Mouse (Mus musculus): ENCODE data around the gene Lsamp. TPM values are rescaled to one million over a fixed set of nuclear protein-coding genes. Genes with fewer than 3 reads are reported as not detected.
A peak's percentile ranks its signal among the peaks of the same experiment; 100 is the strongest.

Lsamp gene
- polyA plus RNA-seq, 1 experiment from 2014 or later = 21.5 TPM

- no peak for ATAC-seq (replicated peaks; ENCODE audit: low FRiP score)
Measured at GRCm38 (mm10) chr16:40471967-40472366, 487.8 kb downstream of the Lsamp start.

DNA sequence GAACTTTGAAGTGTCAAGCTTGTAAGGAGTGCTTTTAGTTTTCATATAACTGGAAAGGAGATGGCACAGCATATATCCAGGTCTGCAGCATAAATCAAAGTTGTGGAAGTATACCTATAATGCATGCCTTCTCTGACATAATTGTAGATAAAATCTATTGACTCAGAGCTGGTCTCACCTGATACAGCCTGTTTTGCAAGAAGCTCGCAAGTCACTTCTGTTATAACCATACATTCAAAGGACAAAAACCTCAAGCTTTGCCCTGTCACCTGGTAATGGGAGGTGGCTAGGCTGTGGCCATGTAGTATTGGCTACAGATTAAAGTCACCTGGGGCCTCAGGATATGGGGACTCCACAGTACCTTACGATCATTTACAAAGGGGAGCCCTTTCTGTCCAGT, 507.4 kb downstream of the Lsamp start:
- WGBS = 91% methylated on average over 2 of the region's 2 CpGs
- no peak for DNase-seq (ENCODE audit: low spot score)
- Histone ChIP-seq H3K27ac (ENCODE audit: low read depth, low read length) (no peak overlapping the region), H3K9me3 (ENCODE audit: control insufficient read depth, low read length) (no peaks in the 10 kb centered on the region), H3K9ac (ENCODE audit: low read length) (no peak overlapping the region), H3K27me3 (ENCODE audit: control insufficient read depth, insufficient read depth, low read length) (no peaks in the 10 kb centered on the region), H3K4me2 (ENCODE audit: low read depth, low read length, severe bottlenecking) (no peak overlapping the region), H3K4me1 (replicated peaks; ENCODE audit: control insufficient read depth, insufficient read depth, low read length) (no peaks in the 10 kb centered on the region), H3K36me3 (ENCODE audit: control insufficient read depth, insufficient read depth, low read length) (no peaks in the 10 kb centered on the region), H3K4me3 (ENCODE audit: low read depth, low read length) (no peak overlapping the region)
- no peak for ATAC-seq (replicated peaks; ENCODE audit: low FRiP score)

More at GRCm38 (mm10) chr16:40471967-40472366, 487.8 kb downstream of the Lsamp start:
- Histone ChIP-seq H3K4me2 (ENCODE audit: low read depth, low read length, severe bottlenecking) (no peak overlapping the region), H3K9me3 (ENCODE audit: control insufficient read depth, low read length) (no peaks in the 10 kb centered on the region), H3K27ac (ENCODE audit: low read depth, low read length) (no peak overlapping the region), H3K36me3 (ENCODE audit: control insufficient read depth, insufficient read depth, low read length) (no peaks in the 10 kb centered on the region), H3K27me3 (ENCODE audit: control insufficient read depth, insufficient read depth, low read length) (no peaks in the 10 kb centered on the region), H3K4me1 (replicated peaks; ENCODE audit: control insufficient read depth, insufficient read depth, low read length) (no peaks in the 10 kb centered on the region), H3K4me3 (ENCODE audit: low read depth, low read length) (no peak overlapping the region), H3K9ac (ENCODE audit: low read length) (no peak overlapping the region)
- WGBS = 78% methylated on average over 5 of the region's 5 CpGs
- DNase-seq (ENCODE audit: low spot score) = no peak

GRCm38 (mm10) chr16:40504262-40504960, 520.2 kb downstream of the Lsamp start:
- Histone ChIP-seq H3K27ac (ENCODE audit: low read depth, low read length) (no peak overlapping the region), H3K9me3 (ENCODE audit: control insufficient read depth, low read length) (no peaks in the 10 kb centered on the region), H3K27me3 (ENCODE audit: control insufficient read depth, insufficient read depth, low read length) (no peaks in the 10 kb centered on the region), H3K9ac (ENCODE audit: low read length) (no peak overlapping the region), H3K4me3 (ENCODE audit: low read depth, low read length) (no peak overlapping the region), H3K4me1 (replicated peaks; ENCODE audit: control insufficient read depth, insufficient read depth, low read length) (no peaks in the 10 kb centered on the region), H3K4me2 (ENCODE audit: low read depth, low read length, severe bottlenecking) (no peak overlapping the region), H3K36me3 (ENCODE audit: control insufficient read depth, insufficient read depth, low read length) (no peaks in the 10 kb centered on the region)
- ATAC-seq (replicated peaks; ENCODE audit: low FRiP score) (peak; percentile 56; the same call in 1 of the 2 replicates), DNase-seq (ENCODE audit: low spot score) (no peak)
- WGBS = 56% methylated on average over 3 of the region's 3 CpGs

DNA sequence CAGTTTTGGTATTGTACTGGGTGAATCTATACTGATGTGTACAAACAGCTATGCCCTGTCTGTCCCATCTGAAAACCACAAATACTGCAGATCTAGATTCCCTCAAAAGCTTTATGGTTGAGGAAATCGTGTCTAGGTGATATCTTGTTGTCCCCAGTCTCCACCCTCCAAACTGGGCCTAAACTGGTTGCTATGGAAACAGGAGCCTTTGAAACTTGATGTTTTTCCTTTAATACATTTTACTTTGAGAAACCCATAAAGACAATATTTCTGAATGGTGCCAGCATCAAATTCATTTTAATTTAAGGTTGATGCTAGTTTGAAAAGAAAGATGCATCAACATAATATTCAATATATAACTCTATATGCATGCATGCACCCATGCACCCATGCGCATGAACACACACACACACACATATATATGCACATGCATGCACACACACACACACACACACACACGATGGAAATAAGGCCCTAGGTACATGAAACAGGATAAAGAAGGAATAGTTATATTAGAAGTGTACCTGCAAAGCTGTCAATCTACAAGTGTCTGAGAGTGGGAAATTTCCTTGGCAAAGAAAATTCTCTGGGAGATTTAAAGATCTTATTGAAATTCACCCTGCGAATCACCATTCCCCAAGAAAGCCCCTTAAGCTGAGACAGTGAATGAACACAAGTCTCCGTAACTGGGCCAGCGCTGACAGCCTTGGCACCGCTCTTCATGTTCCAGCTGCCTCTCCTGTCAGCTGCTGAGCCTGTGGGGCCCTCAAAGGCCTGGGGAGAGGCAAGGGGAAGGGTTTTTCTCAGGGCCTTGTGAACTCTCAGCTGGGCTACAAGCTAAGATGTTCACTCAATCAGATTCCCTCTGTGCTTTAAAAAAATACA, 525.2 kb downstream of the Lsamp start:
- DNase-seq (ENCODE audit: low spot score) (no peak), ATAC-seq (replicated peaks; ENCODE audit: low FRiP score) (0 out of 2 replicates have a peak, but pooled peaks have one; percentile 30)
- WGBS = 77% methylated on average over 7 of the region's 7 CpGs
- no peaks in the 10 kb centered on the region for H3K36me3 ChIP-seq (ENCODE audit: control insufficient read depth, insufficient read depth, low read length)
- no peaks in the 10 kb centered on the region for H3K27me3 ChIP-seq (ENCODE audit: control insufficient read depth, insufficient read depth, low read length)
- no peaks in the 10 kb centered on the region for H3K4me1 ChIP-seq (replicated peaks; ENCODE audit: control insufficient read depth, insufficient read depth, low read length)
- H3K27ac ChIP-seq (ENCODE audit: low read depth, low read length) = no peak overlapping the region
- H3K4me2 ChIP-seq (ENCODE audit: low read depth, low read length, severe bottlenecking) = no peak overlapping the region
- H3K9me3 ChIP-seq (ENCODE audit: control insufficient read depth, low read length) = no peaks in the 10 kb centered on the region
- H3K4me3 ChIP-seq (ENCODE audit: low read depth, low read length) = no peak overlapping the region
- no peak overlapping the region for H3K9ac ChIP-seq (ENCODE audit: low read length)

DNA sequence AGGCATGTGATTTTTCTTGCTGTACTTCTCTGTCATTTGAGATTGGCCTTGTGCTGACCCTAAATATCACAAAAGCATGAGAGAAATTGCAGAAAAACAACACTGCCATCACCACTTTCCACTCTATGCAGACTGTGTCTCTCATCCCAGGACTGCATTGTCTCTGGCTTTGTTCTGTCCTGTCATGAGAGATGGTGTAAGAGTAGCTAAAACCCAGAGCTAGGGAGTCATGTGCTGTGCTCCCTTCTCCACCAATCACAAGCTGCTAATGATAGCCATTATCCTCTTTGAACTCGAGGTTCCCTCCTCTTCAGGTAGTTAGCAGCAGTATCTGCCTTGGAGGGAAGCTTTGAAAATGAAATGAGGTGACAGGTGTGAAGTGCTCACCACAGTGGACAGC, 552.6 kb downstream of the Lsamp start:
- H3K27ac ChIP-seq (ENCODE audit: low read depth, low read length) = no peak overlapping the region
- H3K27me3 ChIP-seq (ENCODE audit: control insufficient read depth, insufficient read depth, low read length) = no peaks in the 10 kb centered on the region
- H3K9ac ChIP-seq (ENCODE audit: low read length) = no peak overlapping the region
- no peaks in the 10 kb centered on the region for H3K4me1 ChIP-seq (replicated peaks; ENCODE audit: control insufficient read depth, insufficient read depth, low read length)
- no peaks in the 10 kb centered on the region for H3K36me3 ChIP-seq (ENCODE audit: control insufficient read depth, insufficient read depth, low read length)
- WGBS = 48% methylated on average over 1 of the region's 1 CpGs
- ATAC-seq (replicated peaks; ENCODE audit: low FRiP score) (no peak; the same call in 1 of the 2 replicates), DNase-seq (ENCODE audit: low spot score) (no peak)
- no peak overlapping the region for H3K4me3 ChIP-seq (ENCODE audit: low read depth, low read length)
- no peaks in the 10 kb centered on the region for H3K9me3 ChIP-seq (ENCODE audit: control insufficient read depth, low read length)
- no peak overlapping the region for H3K4me2 ChIP-seq (ENCODE audit: low read depth, low read length, severe bottlenecking)

DNA sequence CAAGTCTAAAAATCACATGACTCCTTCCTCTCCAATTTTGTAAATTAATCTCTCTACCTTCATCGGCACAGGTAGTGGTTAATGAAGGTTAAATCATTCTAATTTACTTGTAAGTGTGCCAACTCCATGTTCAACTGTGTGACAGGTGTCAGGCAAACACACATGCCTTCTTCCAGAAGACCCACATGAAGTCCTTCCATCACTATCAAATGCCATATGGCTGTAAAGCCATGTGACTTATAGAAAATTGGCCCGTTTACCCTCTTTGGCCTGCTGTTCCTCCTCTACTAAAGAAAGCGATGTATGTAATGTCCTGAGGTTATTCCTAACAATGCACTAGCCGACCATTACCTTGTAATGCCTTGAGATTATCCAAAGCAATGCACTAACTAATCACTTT, 565.5 kb downstream of the Lsamp start:
- Histone ChIP-seq H3K27me3 (ENCODE audit: control insufficient read depth, insufficient read depth, low read length) (no peaks in the 10 kb centered on the region), H3K4me1 (replicated peaks; ENCODE audit: control insufficient read depth, insufficient read depth, low read length) (no peaks in the 10 kb centered on the region), H3K27ac (ENCODE audit: low read depth, low read length) (no peak overlapping the region), H3K4me2 (ENCODE audit: low read depth, low read length, severe bottlenecking) (no peak overlapping the region), H3K9ac (ENCODE audit: low read length) (no peak overlapping the region), H3K36me3 (ENCODE audit: control insufficient read depth, insufficient read depth, low read length) (no peaks in the 10 kb centered on the region), H3K9me3 (ENCODE audit: control insufficient read depth, low read length) (no peaks in the 10 kb centered on the region), H3K4me3 (ENCODE audit: low read depth, low read length) (no peak overlapping the region)
- DNase-seq (ENCODE audit: low spot score) (no peak), ATAC-seq (replicated peaks; ENCODE audit: low FRiP score) (no peak)
- 91% methylated on average over 4 of the region's 4 CpGs for WGBS

- 71% methylated on average over 1 of the region's 1 CpGs for WGBS
Measured at GRCm38 (mm10) chr16:40555608-40556007, 571.4 kb downstream of the Lsamp start.

GRCm38 (mm10) chr16:40557680-40558249, 573.6 kb downstream of the Lsamp start:
- Histone ChIP-seq H3K27me3 (ENCODE audit: control insufficient read depth, insufficient read depth, low read length) (no peaks in the 10 kb centered on the region), H3K4me1 (replicated peaks; ENCODE audit: control insufficient read depth, insufficient read depth, low read length) (no peaks in the 10 kb centered on the region), H3K27ac (ENCODE audit: low read depth, low read length) (no peak overlapping the region), H3K9me3 (ENCODE audit: control insufficient read depth, low read length) (no peaks in the 10 kb centered on the region), H3K4me3 (ENCODE audit: low read depth, low read length) (no peak overlapping the region), H3K9ac (ENCODE audit: low read length) (no peak overlapping the region), H3K4me2 (ENCODE audit: low read depth, low read length, severe bottlenecking) (no peak overlapping the region), H3K36me3 (ENCODE audit: control insufficient read depth, insufficient read depth, low read length) (no peaks in the 10 kb centered on the region)
- DNase-seq (ENCODE audit: low spot score) (no peak), ATAC-seq (replicated peaks; ENCODE audit: low FRiP score) (no peak)
- 87% methylated on average over 5 of the region's 5 CpGs for WGBS

More at GRCm38 (mm10) chr16:40555608-40556007, 571.4 kb downstream of the Lsamp start:
- DNase-seq (ENCODE audit: low spot score) (no peak), ATAC-seq (replicated peaks; ENCODE audit: low FRiP score) (no peak)
- Histone ChIP-seq H3K4me1 (replicated peaks; ENCODE audit: control insufficient read depth, insufficient read depth, low read length) (no peaks in the 10 kb centered on the region), H3K4me3 (ENCODE audit: low read depth, low read length) (no peak overlapping the region), H3K4me2 (ENCODE audit: low read depth, low read length, severe bottlenecking) (no peak overlapping the region), H3K9me3 (ENCODE audit: control insufficient read depth, low read length) (no peaks in the 10 kb centered on the region), H3K36me3 (ENCODE audit: control insufficient read depth, insufficient read depth, low read length) (no peaks in the 10 kb centered on the region), H3K9ac (ENCODE audit: low read length) (no peak overlapping the region), H3K27me3 (ENCODE audit: control insufficient read depth, insufficient read depth, low read length) (no peaks in the 10 kb centered on the region), H3K27ac (ENCODE audit: low read depth, low read length) (no peak overlapping the region)

Measured in forebrain, embryonic 11.5 days (tissue).